Mouse (Mus musculus) heart, adult 2 months (tissue): ENCODE measurements around the gene Txlna.

Experiments used
- CTCF ChIP-seq: fragments of 200-600 bp; IDR thresholded peaks from 2 replicates; pipeline ENCODE4 v1.8.1; 2022; ENCODE audit warnings: antibody characterized with exemption, mild to moderate bottlenecking, moderate library complexity
- EP300 ChIP-seq: fragments of 200-500 bp; IDR thresholded peaks from 2 replicates; pipeline ENCODE4 v1.6.1; 2011; ENCODE audit warnings: low read depth, low read length, control low read depth; ENCODE audit not compliant: insufficient read depth
- POLR2A ChIP-seq: fragments of 200-500 bp; IDR thresholded peaks from 2 replicates; pipeline ENCODE4 v1.6.1; 2011; ENCODE audit warnings: mild to moderate bottlenecking, low read depth, low read length, control low read depth; ENCODE audit not compliant: insufficient read depth

DNA sequence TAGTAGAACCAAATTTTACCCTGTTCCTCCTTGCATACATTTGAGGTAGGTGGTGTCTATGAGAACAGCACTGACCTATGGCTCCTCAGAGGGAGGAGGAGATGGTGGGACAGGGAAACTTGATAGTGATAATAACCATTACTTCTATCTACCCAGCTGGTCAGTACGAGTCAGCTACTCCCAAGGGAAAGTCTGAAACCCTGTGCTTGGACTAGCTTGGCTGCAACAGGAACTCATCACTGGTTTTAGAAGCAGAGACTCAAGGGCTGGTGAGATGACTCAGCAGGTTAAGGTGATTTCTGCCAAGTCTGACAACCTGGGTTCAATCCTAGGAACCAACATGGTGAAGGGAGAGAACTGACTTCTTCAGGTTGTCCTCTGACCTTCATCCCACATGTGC, 7.8 kb upstream of the Txlna start:
- TF ChIP-seq CTCF (no peak), EP300 (no peak), POLR2A (no peak)
